Mouse (Mus musculus) liver, embryonic 14.5 days (tissue): ENCODE data around the gene Jade1. TPM values are rescaled to one million over a fixed set of nuclear protein-coding genes. Genes with fewer than 3 reads are reported as not detected.

Experiments used
- ATAC-seq: fragments of 200-750 bp; cut with Nextera tagmentation; 2 replicates; pipeline ENCODE4 v1.8.0; 2017; ENCODE audit warnings: moderate number of reproducible peaks, mild to moderate bottlenecking, moderate library complexity; ENCODE audit not compliant: insufficient read depth
- DNase-seq, 3 experiments: peaks; one replicate each; pipeline ENCODE4 v3.0.0-alpha.2; 2012 to 2013; ENCODE audit warnings: low read depth in 3 of 3, low spot score in 3 of 3
- H3K27ac ChIP-seq: fragments of 300-500 bp; sonication (generic); 2 replicates; pipeline ENCODE4 v1.5.1; 2014; ENCODE audit warnings: moderate library complexity, mild to moderate bottlenecking, control low read depth, inconsistent platforms
- H3K27me3 ChIP-seq: fragments of 300-500 bp; sonication (generic); 2 replicates; pipeline ENCODE4 v1.6.1; 2014; ENCODE audit warnings: mild to moderate bottlenecking, low read length, moderate library complexity; ENCODE audit not compliant: control insufficient read depth, insufficient read depth
- H3K36me3 ChIP-seq: fragments of 300-500 bp; sonication (generic); replicated peaks from 2 replicates; pipeline ENCODE4 v1.6.1; 2014; ENCODE audit warnings: low read depth; ENCODE audit not compliant: control insufficient read depth, insufficient read depth
- H3K4me1 ChIP-seq, 2 experiments: fragments of 200-500 bp in 1 of 2; fragments of 300-500 bp in 1 of 2; sonication (generic) in 1 of 2; replicated peaks; 2 replicates each; pipeline ENCODE4 v1.6.1; 2012 to 2014; ENCODE audit warnings: antibody characterized with exemption in 1 of 2, inconsistent platforms in 1 of 2, low read length in 1 of 2; ENCODE audit not compliant: control insufficient read depth in 2 of 2, insufficient read depth in 2 of 2
- H3K4me2 ChIP-seq: fragments of 300-500 bp; sonication (generic); 2 replicates; pipeline ENCODE4 v1.6.1; 2014; ENCODE audit warnings: low read depth, mild to moderate bottlenecking, control low read depth, moderate library complexity
- H3K4me3 ChIP-seq, 2 experiments: fragments of 200-500 bp in 1 of 2; fragments of 300-500 bp in 1 of 2; sonication (generic) in 1 of 2; 2 replicates each; pipeline ENCODE4 v1.5.1; 2012 to 2014; ENCODE audit warnings: low read depth in 2 of 2, low read length in 2 of 2, mild to moderate bottlenecking in 2 of 2, control low read depth in 1 of 2, inconsistent platforms in 1 of 2, moderate library complexity in 1 of 2; ENCODE audit not compliant: insufficient read depth in 1 of 2
- H3K9ac ChIP-seq: fragments of 300-500 bp; sonication (generic); replicated peaks from 2 replicates; pipeline ENCODE4 v1.6.1; 2014; ENCODE audit warnings: mild to moderate bottlenecking, control low read depth, moderate library complexity
- H3K9me3 ChIP-seq: fragments of 300-500 bp; sonication (generic); 2 replicates; pipeline ENCODE4 v1.6.1; 2016; ENCODE audit warnings: low read length, mixed read lengths; ENCODE audit not compliant: control insufficient read depth
- CTCF ChIP-seq: IDR thresholded peaks from 2 replicates; pipeline ENCODE4 v1.5.1; 2016; ENCODE audit warnings: antibody characterized with exemption, low read depth, control low read depth
- EP300 ChIP-seq: IDR thresholded peaks from 2 replicates; pipeline ENCODE4 v1.6.1; 2016; ENCODE audit warnings: antibody characterized with exemption, low read depth
- WGBS: fragments of 180-500 bp; shearing (Covaris S2); extraction: QIAGEN DNeasy Blood & Tissue Kit; methylation state at CpG from one replicate; pipeline ENCODE4 v1.1.7; 2014; ENCODE audit not compliant: insufficient replicate concordance; 5-methylcytosine and 5-hydroxymethylcytosine counted together
- polyA plus RNA-seq, 2 experiments: library from polyadenylated mRNA; depleted of rRNA in 1 of 2; stranded (reverse) in 1 of 2; unstranded in 1 of 2; fragments of >200 nt; fragmentation: Nextera tagmentation in 1 of 2; extraction: Ambion mirVana in 1 of 2; gene quantifications; 2 replicates each; pipeline versions ENCODE4 v1.2.1 to v1.2.3; 2012 to 2014

Gene Jade1
- polyA plus RNA-seq, 2 experiments, result 4.5 to 6.1 TPM

GRCm38 (mm10) chr3:41607050-41607449 lies 51.5 kb downstream of the Jade1 start:
- Histone ChIP-seq H3K9ac (no peak overlapping the region), H3K27ac (no peak overlapping the region), H3K4me3 (no peak overlapping the region), H3K36me3 (peaks cover 36% of the 10 kb centered on the region), H3K9me3 (no peaks in the 10 kb centered on the region), H3K4me1 (no peaks in the 10 kb centered on the region), H3K4me2 (no peak overlapping the region), H3K27me3 (no peaks in the 10 kb centered on the region)
- DNase-seq, result no peak
- WGBS, result 87% methylated on average over 9 of the region's 9 CpGs
- ATAC-seq, result no peak
- TF ChIP-seq CTCF (no peak), EP300 (no peak)

DNA sequence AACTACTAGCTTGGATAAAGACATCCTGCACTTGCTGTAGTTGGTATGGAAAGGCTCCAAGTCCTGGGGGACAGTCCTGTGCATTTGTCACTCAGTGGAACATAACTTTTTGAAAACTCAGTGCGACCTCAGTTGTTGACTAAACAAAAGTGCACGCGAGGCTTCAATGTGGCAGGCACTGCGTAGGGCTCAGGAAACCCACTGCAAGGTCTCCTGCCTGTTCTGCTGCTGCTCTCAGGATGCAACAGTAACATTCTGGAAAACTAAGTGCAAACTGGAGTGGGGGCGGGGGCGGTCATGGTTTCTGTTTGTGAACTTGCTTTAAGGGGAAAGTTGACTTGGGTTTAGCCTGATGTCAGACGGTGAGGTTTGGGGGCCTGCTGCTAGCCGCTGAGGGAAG lies 51.9 kb downstream of the Jade1 start:
- DNase-seq, result no peak
- Histone ChIP-seq H3K27me3 (no peaks in the 10 kb centered on the region), H3K27ac (no peak overlapping the region), H3K4me1 (no peaks in the 10 kb centered on the region), H3K36me3 (peaks cover 40% of the 10 kb centered on the region), H3K4me3 (no peak overlapping the region), H3K9ac (no peak overlapping the region), H3K9me3 (no peaks in the 10 kb centered on the region), H3K4me2 (no peak overlapping the region)
- no peak for TF ChIP-seq EP300
- TF ChIP-seq CTCF, result no peak
- 85% methylated on average over 8 of the region's 8 CpGs for WGBS
- ATAC-seq, result no peak

GRCm38 (mm10) chr3:41609071-41609470 lies 53.5 kb downstream of the Jade1 start:
- H3K27ac ChIP-seq, result no peak overlapping the region
- WGBS, result 81% methylated on average over 5 of the region's 5 CpGs
- H3K4me2 ChIP-seq, result no peak overlapping the region
- H3K9ac ChIP-seq, result no peak overlapping the region
- no peaks in the 10 kb centered on the region for H3K9me3 ChIP-seq
- no peak for DNase-seq
- H3K36me3 ChIP-seq, result peaks cover 45% of the 10 kb centered on the region
- no peak overlapping the region for H3K4me3 ChIP-seq
- no peaks in the 10 kb centered on the region for H3K27me3 ChIP-seq
- no peak for TF ChIP-seq CTCF
- TF ChIP-seq EP300, result no peak
- ATAC-seq, result no peak
- no peaks in the 10 kb centered on the region for H3K4me1 ChIP-seq

- Histone ChIP-seq H3K27ac (no peak overlapping the region), H3K27me3 (no peaks in the 10 kb centered on the region), H3K4me1 (no peaks in the 10 kb centered on the region), H3K9ac (no peak overlapping the region), H3K36me3 (peaks cover 30% of the 10 kb centered on the region), H3K4me2 (no peak overlapping the region), H3K9me3 (no peaks in the 10 kb centered on the region), H3K4me3 (no peak overlapping the region)
- TF ChIP-seq CTCF, result peak; percentile 47
- no peak for TF ChIP-seq EP300
- DNase-seq (no peak), ATAC-seq (no peak)
- WGBS, result 82% methylated on average over 3 of the region's 3 CpGs
These were observed 56.7 kb downstream of the Jade1 start for GRCm38 (mm10) chr3:41612211-41612610.

DNA sequence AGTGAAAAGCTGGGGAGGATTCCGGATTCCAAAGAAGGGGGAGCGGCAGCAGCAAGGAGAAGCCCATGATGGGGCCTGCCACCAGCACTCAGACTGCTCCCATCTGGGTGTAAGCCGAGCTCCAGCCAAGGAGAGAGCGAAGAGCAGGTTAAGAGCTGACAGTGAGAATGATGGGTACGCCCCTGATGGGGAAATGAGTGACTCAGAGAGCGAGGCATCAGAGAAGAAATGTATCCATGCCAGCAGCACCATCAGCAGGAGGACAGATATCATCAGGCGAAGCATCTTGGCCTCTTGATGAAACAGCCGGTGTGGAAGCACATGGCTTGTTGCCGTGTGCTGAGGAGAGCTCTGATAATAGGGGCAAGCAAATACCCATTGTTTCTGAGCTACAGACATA lies 58.2 kb downstream of the Jade1 start:
- Histone ChIP-seq H3K4me3 (no peak overlapping the region), H3K36me3 (peaks cover 27% of the 10 kb centered on the region), H3K4me1 (no peaks in the 10 kb centered on the region), H3K27ac (no peak overlapping the region), H3K4me2 (no peak overlapping the region), H3K27me3 (no peaks in the 10 kb centered on the region), H3K9ac (no peak overlapping the region), H3K9me3 (no peaks in the 10 kb centered on the region)
- 86% methylated on average over 9 of the region's 9 CpGs for WGBS
- DNase-seq, result no peak
- no peak for ATAC-seq
- TF ChIP-seq CTCF (no peak), EP300 (no peak)
